In the genomic region with DNA sequence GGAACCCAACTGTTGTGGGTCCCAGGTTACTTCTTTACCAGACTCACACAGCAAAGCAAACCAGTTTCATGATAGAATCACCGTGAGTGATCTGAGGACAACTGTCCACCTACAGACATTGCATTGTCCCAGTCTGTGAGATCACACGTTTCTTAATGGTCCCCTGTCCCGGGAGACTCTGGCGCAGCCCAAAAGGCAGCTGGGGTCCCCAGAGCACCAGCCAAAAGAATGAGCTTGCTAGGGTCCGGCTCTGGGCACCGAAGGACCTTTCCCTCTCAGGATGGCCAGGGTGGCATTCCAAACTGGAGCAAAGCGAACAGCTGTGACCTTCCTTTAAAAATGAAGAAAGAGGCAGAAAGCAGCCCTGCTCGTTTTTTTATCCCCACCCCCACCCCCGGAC, we compare ENCODE assay signal across 8 mouse cellular contexts. TPM values are rescaled to one million over a fixed set of nuclear protein-coding genes. Genes with fewer than 3 reads are reported as not detected.
DNase-seq lines count a peak whose midpoint lies in the region; ATAC-seq lines count a peak whose summit lies in the region.

A gene (plus strand): TSS at position 381 of the 400 bp plus-strand sequence.

- peak within 1 kb of the TSS; percentile 97 for H3K4me2 ChIP-seq in kidney, embryonic 15.5 days
- H3K4me2 ChIP-seq in embryonic facial prominence, embryonic 14.5 days (ENCODE audit: low read depth, low read length): peak within 1 kb of the TSS; percentile 97
- H3K4me2 ChIP-seq in intestine, embryonic 16.5 days (ENCODE audit: low read depth, low read length): peak within 1 kb of the TSS; percentile 97
- peak within 1 kb of the TSS; percentile 98 for H3K4me2 ChIP-seq in neural tube, embryonic 15.5 days

- peak within 1 kb of the TSS; percentile 61 for H3K4me3 ChIP-seq in kidney, embryonic 15.5 days (replicated peaks)
- H3K4me3 ChIP-seq in embryonic facial prominence, embryonic 14.5 days (ENCODE audit: low read depth, low read length): peak within 1 kb of the TSS; percentile 55
- peak within 1 kb of the TSS; percentile 58 for H3K4me3 ChIP-seq in intestine, embryonic 16.5 days (ENCODE audit: low read length)
- peak within 1 kb of the TSS; percentile 60 for H3K4me3 ChIP-seq in neural tube, embryonic 15.5 days (replicated peaks)

- H3K27me3 ChIP-seq in kidney, embryonic 15.5 days: peaks cover 22% of the 10 kb centered on the region
- peaks cover 6% of the 10 kb centered on the region; the same call in 1 of the 2 replicates for H3K27me3 ChIP-seq in embryonic facial prominence, embryonic 14.5 days (replicated peaks; ENCODE audit: control insufficient read depth, insufficient read depth, low read length)
- H3K27me3 ChIP-seq in intestine, embryonic 16.5 days (replicated peaks; ENCODE audit: control insufficient read depth, insufficient read depth, low read length): peaks cover 6% of the 10 kb centered on the region; the same call in 1 of the 2 replicates
- H3K27me3 ChIP-seq in neural tube, embryonic 15.5 days (replicated peaks): 0 out of 2 replicates have a peak, but pooled peaks cover 9% of the 10 kb centered on the region

- no peak within 1 kb of the TSS for H3K27ac ChIP-seq in kidney, embryonic 15.5 days
- H3K27ac ChIP-seq in embryonic facial prominence, embryonic 14.5 days (replicated peaks; ENCODE audit: low read depth, low read length): no peak within 1 kb of the TSS
- no peak within 1 kb of the TSS for H3K27ac ChIP-seq in intestine, embryonic 16.5 days (ENCODE audit: low read length)
- no peak within 1 kb of the TSS for H3K27ac ChIP-seq in neural tube, embryonic 15.5 days (replicated peaks)

- H3K36me3 ChIP-seq in kidney, embryonic 15.5 days: no peaks in the 10 kb centered on the region
- H3K36me3 ChIP-seq in embryonic facial prominence, embryonic 14.5 days (ENCODE audit: control insufficient read depth, insufficient read depth, low read length): no peaks in the 10 kb centered on the region
- no peaks in the 10 kb centered on the region for H3K36me3 ChIP-seq in intestine, embryonic 16.5 days (ENCODE audit: control insufficient read depth, insufficient read depth, low read length)
- H3K36me3 ChIP-seq in neural tube, embryonic 15.5 days: no peaks in the 10 kb centered on the region

- peak; percentile 55 for ATAC-seq in kidney, embryonic 15.5 days (replicated peaks; ENCODE audit: low FRiP score)
- peak; percentile 13; the same call in 1 of the 2 replicates for ATAC-seq in embryonic facial prominence, embryonic 14.5 days (ENCODE audit: low read depth)
- peak; percentile 9; the same call in 1 of the 2 replicates for ATAC-seq in intestine, embryonic 16.5 days
- peak; percentile 51 for ATAC-seq in neural tube, embryonic 15.5 days (ENCODE audit: low FRiP score)

- H3K4me1 ChIP-seq in kidney, embryonic 15.5 days: peaks cover 18% of the 10 kb centered on the region
- peaks cover 15% of the 10 kb centered on the region for H3K4me1 ChIP-seq in embryonic facial prominence, embryonic 14.5 days (ENCODE audit: control insufficient read depth, insufficient read depth, low read length)
- peaks cover 11% of the 10 kb centered on the region for H3K4me1 ChIP-seq in intestine, embryonic 16.5 days (ENCODE audit: control insufficient read depth, insufficient read depth, low read length)
- H3K4me1 ChIP-seq in neural tube, embryonic 15.5 days: peaks cover 18% of the 10 kb centered on the region

- no peak for DNase-seq in kidney, adult 9 months
- peak; percentile 19 for DNase-seq in ZHBTc4 (ENCODE audit: low read depth, low spot score)
- no peak for DNase-seq in embryonic facial prominence, embryonic 14.5 days (ENCODE audit: low spot score)
- no peak for DNase-seq in spleen, postnatal 10 days (ENCODE audit: low spot score in 2 of 2)
- no peak for DNase-seq in spleen, adult 18-20 months

- under 1% methylated on average over 9 of the region's 9 CpGs for WGBS in kidney, embryonic 15.5 days
- 0% methylated on average over 7 of the region's 9 CpGs for WGBS in embryonic facial prominence, embryonic 14.5 days
- WGBS in intestine, embryonic 16.5 days: 2% methylated on average over 9 of the region's 9 CpGs
- 3% methylated on average over 9 of the region's 9 CpGs for WGBS in neural tube, embryonic 15.5 days

- H3K9ac ChIP-seq in kidney, embryonic 15.5 days: peak within 1 kb of the TSS; percentile 50
- peak within 1 kb of the TSS; percentile 66 for H3K9ac ChIP-seq in embryonic facial prominence, embryonic 14.5 days (ENCODE audit: low read depth, low read length)
- H3K9ac ChIP-seq in intestine, embryonic 16.5 days (ENCODE audit: low read depth, low read length): peak within 1 kb of the TSS; percentile 59
- peak within 1 kb of the TSS; percentile 61 for H3K9ac ChIP-seq in neural tube, embryonic 15.5 days (replicated peaks)

- no peaks in the 10 kb centered on the region for H3K9me3 ChIP-seq in kidney, embryonic 15.5 days (replicated peaks)
- no peaks in the 10 kb centered on the region for H3K9me3 ChIP-seq in embryonic facial prominence, embryonic 14.5 days (ENCODE audit: control insufficient read depth, low read length)
- H3K9me3 ChIP-seq in intestine, embryonic 16.5 days (ENCODE audit: control insufficient read depth, low read length): no peaks in the 10 kb centered on the region
- H3K9me3 ChIP-seq in neural tube, embryonic 15.5 days (replicated peaks): no peaks in the 10 kb centered on the region

RNA-seq across cellular contexts. Expression of the gene that starts here (rescaled TPM):
- 17.2 and 21.5 TPM in 2 replicates for polyA plus RNA-seq in kidney, embryonic 15.5 days (2015; fragmentation: Nextera tagmentation; extraction: Ambion mirVana)
- 32.2 and 37.9 TPM in 2 replicates for polyA plus RNA-seq in embryonic facial prominence, embryonic 14.5 days (2014; fragmentation: Nextera tagmentation; extraction: Ambion mirVana)
- 4.3 and 6.6 TPM in 2 replicates for polyA plus RNA-seq in intestine, embryonic 16.5 days (2015; fragmentation: Nextera tagmentation; extraction: Ambion mirVana)
- polyA plus RNA-seq in neural tube, embryonic 15.5 days (2015; fragmentation: Nextera tagmentation; extraction: Ambion mirVana): 13.0 and 14.0 TPM in 2 replicates
